Mouse (Mus musculus) liver, adult 2 months (tissue): ENCODE measurements around the gene Dlg5.

Experiments used
- CTCF ChIP-seq: fragments of 200-500 bp; IDR thresholded peaks from 2 replicates; pipeline ENCODE4 v1.5.1; 2011; ENCODE audit warnings: low read depth, low read length, control low read depth
- POLR2A ChIP-seq: fragments of 200-500 bp; IDR thresholded peaks from 2 replicates; pipeline ENCODE4 v1.6.1; 2011; ENCODE audit warnings: low read length, control low read depth; ENCODE audit not compliant: insufficient read depth; ENCODE audit errors: extremely low read depth

GRCm38 (mm10) chr14:24179466-24179991 is 66.2 kb downstream of the Dlg5 start:
- TF ChIP-seq CTCF (no peak), POLR2A (no peak)
